Mouse (Mus musculus) cortical plate, adult 2 months (tissue): ENCODE measurements at regions not wholly inside any gene's neighbourhood (a gene's known extent, or its start where the extent isn't known, plus 50 kb on each side); places are given as distances from the start of the nearest gene placed in this dataset.

Experiments used
- CTCF ChIP-seq: fragments of 200-500 bp; IDR thresholded peaks from 2 replicates; pipeline ENCODE4 v1.5.1; 2011; ENCODE audit warnings: mild to moderate bottlenecking, control low read depth, low read length; ENCODE audit not compliant: insufficient read depth; ENCODE audit errors: extremely low read depth
- POLR2A ChIP-seq: fragments of 200-500 bp; IDR thresholded peaks from 2 replicates; pipeline ENCODE4 v1.6.1; 2011; ENCODE audit warnings: mild to moderate bottlenecking, low read length, control low read depth; ENCODE audit not compliant: insufficient read depth; ENCODE audit errors: extremely low read depth

DNA sequence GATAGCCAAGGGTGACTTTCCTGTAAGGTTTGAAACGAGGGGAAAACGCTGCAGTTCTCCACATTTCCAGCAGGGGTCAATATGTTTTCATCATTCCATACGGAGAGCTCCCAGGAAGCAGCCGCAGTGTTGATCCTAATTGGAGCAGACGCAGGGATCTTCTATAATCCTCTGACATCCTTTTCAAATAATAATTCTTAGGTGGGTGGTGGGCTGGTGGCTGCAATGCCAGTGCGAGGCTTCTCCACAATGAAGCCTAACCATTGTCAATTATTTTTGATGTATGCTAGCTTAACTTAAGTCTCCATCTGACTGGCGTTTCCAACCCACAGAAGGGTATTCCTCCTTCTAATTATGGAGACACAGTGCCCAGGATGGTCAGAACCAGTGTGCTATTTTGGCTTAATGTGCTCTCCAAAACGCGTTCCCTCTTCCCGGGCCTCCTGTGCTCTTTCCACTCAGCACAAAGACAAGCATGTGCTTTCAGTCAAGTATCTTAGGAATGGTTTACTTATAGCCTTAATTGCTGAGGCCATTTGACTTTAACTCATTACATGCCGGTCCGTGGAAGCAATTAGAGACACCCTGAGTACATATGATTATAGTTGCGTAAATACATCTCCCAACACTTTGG, 331.6 kb upstream of the Tet2 start:
- TF ChIP-seq CTCF (peak; percentile 72), POLR2A (no peak)
